Mouse (Mus musculus) forebrain, embryonic 11.5 days (tissue): Measurements from ENCODE around the gene Hoxb8. TPM values are rescaled to one million over a fixed set of nuclear protein-coding genes. Genes with fewer than 3 reads are reported as not detected.
A peak's percentile ranks its signal among the peaks of the same experiment; 100 is the strongest.

Experiments used
- ATAC-seq: fragments of 200-750 bp; cut with Nextera tagmentation; replicated peaks from 2 replicates; pipeline ENCODE4 v1.8.0; 2017; ENCODE audit warnings: moderate TSS enrichment; ENCODE audit not compliant: low FRiP score
- DNase-seq: peaks from one replicate; pipeline ENCODE4 v3.0.0-alpha.2; 2017; ENCODE audit warnings: low spot score
- H3K27ac ChIP-seq: fragments of 300-500 bp; sonication (generic); 2 replicates; pipeline ENCODE4 v1.5.1; 2014; ENCODE audit warnings: low read depth, low read length
- H3K27me3 ChIP-seq: fragments of 300-500 bp; sonication (generic); 2 replicates; pipeline ENCODE4 v1.6.1; 2014; ENCODE audit warnings: mild to moderate bottlenecking, low read length, mixed read lengths; ENCODE audit not compliant: control insufficient read depth, insufficient read depth
- H3K36me3 ChIP-seq: fragments of 300-500 bp; sonication (generic); 2 replicates; pipeline ENCODE4 v1.6.1; 2014; ENCODE audit warnings: mild to moderate bottlenecking, low read length, moderate library complexity, mixed read lengths; ENCODE audit not compliant: control insufficient read depth, insufficient read depth
- H3K4me1 ChIP-seq: fragments of 300-500 bp; sonication (generic); replicated peaks from 2 replicates; pipeline ENCODE4 v1.6.1; 2014; ENCODE audit warnings: low read length, mixed read lengths; ENCODE audit not compliant: control insufficient read depth, insufficient read depth
- H3K4me2 ChIP-seq: fragments of 300-500 bp; sonication (generic); 2 replicates; pipeline ENCODE4 v1.6.1; 2014; ENCODE audit warnings: low read depth, mild to moderate bottlenecking, low read length, moderate library complexity, mixed read lengths; ENCODE audit not compliant: severe bottlenecking
- H3K4me3 ChIP-seq: fragments of 300-500 bp; sonication (generic); 2 replicates; pipeline ENCODE4 v1.5.1; 2014; ENCODE audit warnings: low read depth, low read length
- H3K9ac ChIP-seq: fragments of 300-500 bp; sonication (generic); 2 replicates; pipeline ENCODE4 v1.6.1; 2014; ENCODE audit warnings: low read length
- H3K9me3 ChIP-seq: fragments of 300-500 bp; sonication (generic); 2 replicates; pipeline ENCODE4 v1.6.1; 2016; ENCODE audit warnings: low read length, mixed read lengths; ENCODE audit not compliant: control insufficient read depth
- WGBS: fragments of 180-500 bp; shearing (Covaris S2); extraction: QIAGEN DNeasy Blood & Tissue Kit; methylation state at CpG from one replicate; pipeline ENCODE4 v1.1.7; 2014; 5-methylcytosine and 5-hydroxymethylcytosine counted together
- polyA plus RNA-seq: library from polyadenylated mRNA; unstranded; fragments of >200 nt; fragmentation: Nextera tagmentation; extraction: Ambion mirVana; gene quantifications from 2 replicates; pipeline ENCODE4 v1.2.1, GENCODE M21; 2014

The Hoxb8 gene
- polyA plus RNA-seq, 1 experiment from 2014 or later: not detected

- H3K4me1 ChIP-seq: peaks cover 3% of the 10 kb centered on the region; the same call in 1 of the 2 replicates
- H3K36me3 ChIP-seq: no peaks in the 10 kb centered on the region
- DNase-seq (peak; percentile 83), ATAC-seq (0 out of 2 replicates have a peak, but pooled peaks have one; percentile 46)
- no peak overlapping the region for H3K27ac ChIP-seq
- H3K4me3 ChIP-seq: no peak overlapping the region
- peaks cover 100% of the 10 kb centered on the region for H3K27me3 ChIP-seq
- no peak overlapping the region; the same call in 1 of the 2 replicates for H3K4me2 ChIP-seq
- H3K9ac ChIP-seq: no peak overlapping the region
- 2% methylated on average over 31 of the region's 31 CpGs for WGBS
- no peaks in the 10 kb centered on the region for H3K9me3 ChIP-seq
These were observed 30.1 kb downstream of the Hoxb8 start for GRCm38 (mm10) chr11:96311520-96312417.

- Histone ChIP-seq H3K4me3 (no peak overlapping the region), H3K9me3 (no peaks in the 10 kb centered on the region), H3K4me2 (no peak overlapping the region), H3K27ac (no peak overlapping the region), H3K4me1 (peaks cover 3% of the 10 kb centered on the region; the same call in 1 of the 2 replicates), H3K9ac (no peak overlapping the region), H3K27me3 (peaks cover 100% of the 10 kb centered on the region), H3K36me3 (no peaks in the 10 kb centered on the region)
- DNase-seq (no peak), ATAC-seq (no peak)
- WGBS: 25% methylated on average over 2 of the region's 2 CpGs
These were observed 31.4 kb downstream of the Hoxb8 start for GRCm38 (mm10) chr11:96313134-96313533.

- DNase-seq: no peak
- Histone ChIP-seq H3K4me1 (peaks cover 7% of the 10 kb centered on the region), H3K9me3 (no peaks in the 10 kb centered on the region), H3K9ac (no peak overlapping the region), H3K36me3 (no peaks in the 10 kb centered on the region), H3K27me3 (peaks cover 100% of the 10 kb centered on the region), H3K27ac (no peak overlapping the region), H3K4me3 (no peak overlapping the region), H3K4me2 (no peak overlapping the region)
- 3% methylated on average over 12 of the region's 12 CpGs for WGBS
- no peak for ATAC-seq
These were observed 32.2 kb downstream of the Hoxb8 start for GRCm38 (mm10) chr11:96313806-96314428.

- ATAC-seq (no peak), DNase-seq (no peak)
- H3K4me1 ChIP-seq: peaks cover 8% of the 10 kb centered on the region
- no peak overlapping the region for H3K4me3 ChIP-seq
- H3K36me3 ChIP-seq: no peaks in the 10 kb centered on the region
- peaks cover 100% of the 10 kb centered on the region for H3K27me3 ChIP-seq
- no peaks in the 10 kb centered on the region for H3K9me3 ChIP-seq
- WGBS: under 1% methylated on average over 34 of the region's 34 CpGs
- no peak overlapping the region for H3K27ac ChIP-seq
- H3K9ac ChIP-seq: no peak overlapping the region
- H3K4me2 ChIP-seq: no peak overlapping the region
These were observed 33.1 kb downstream of the Hoxb8 start for GRCm38 (mm10) chr11:96314671-96315343.

- H3K9ac ChIP-seq: no peak overlapping the region
- peaks cover 100% of the 10 kb centered on the region for H3K27me3 ChIP-seq
- no peak overlapping the region for H3K4me3 ChIP-seq
- no peaks in the 10 kb centered on the region for H3K9me3 ChIP-seq
- 1% methylated on average over 5 of the region's 5 CpGs for WGBS
- no peak overlapping the region for H3K4me2 ChIP-seq
- no peak for ATAC-seq
- no peaks in the 10 kb centered on the region for H3K36me3 ChIP-seq
- no peak for DNase-seq
- peaks cover 8% of the 10 kb centered on the region for H3K4me1 ChIP-seq
- no peak overlapping the region for H3K27ac ChIP-seq
These were observed 33.6 kb downstream of the Hoxb8 start for GRCm38 (mm10) chr11:96315344-96315681.

- Histone ChIP-seq H3K4me1 (peaks cover 5% of the 10 kb centered on the region), H3K4me2 (no peak overlapping the region), H3K36me3 (no peaks in the 10 kb centered on the region), H3K9ac (no peak overlapping the region), H3K9me3 (no peaks in the 10 kb centered on the region), H3K4me3 (no peak overlapping the region), H3K27ac (no peak overlapping the region), H3K27me3 (peaks cover 100% of the 10 kb centered on the region)
- 5% methylated on average over 18 of the region's 18 CpGs for WGBS
- no peak for ATAC-seq
- DNase-seq: no peak
These were observed 35.2 kb downstream of the Hoxb8 start for GRCm38 (mm10) chr11:96316696-96317607.

GRCm38 (mm10) chr11:96317608-96318367, 36.1 kb downstream of the Hoxb8 start, which contains the start of gene Hoxb4:
TSS of gene Hoxb4 (plus strand) at chr11:96318267.
- H3K4me2 ChIP-seq: peak within 1 kb of the TSS; percentile 44; the same call in 1 of the 2 replicates
- no peaks in the 10 kb centered on the region for H3K9me3 ChIP-seq
- H3K9ac ChIP-seq: no peak within 1 kb of the TSS
- peaks cover 5% of the 10 kb centered on the region for H3K4me1 ChIP-seq
- ATAC-seq (no peak), DNase-seq (no peak)
- peak within 1 kb of the TSS; percentile 24 for H3K4me3 ChIP-seq
- H3K36me3 ChIP-seq: no peaks in the 10 kb centered on the region
- H3K27me3 ChIP-seq: peaks cover 100% of the 10 kb centered on the region
- WGBS: 1% methylated on average over 28 of the region's 28 CpGs
- no peak within 1 kb of the TSS for H3K27ac ChIP-seq
